Mouse (Mus musculus) 3134 (cell line): ENCODE measurements around the gene Slc5a5.
A peak's percentile ranks its signal among the peaks of the same experiment; 100 is the strongest.

Experiments used
- DNase-seq: peaks from one replicate; pipeline ENCODE4 v3.0.0-alpha.2; 2011; ENCODE audit warnings: low spot score; ENCODE audit not compliant: insufficient read length; ENCODE audit errors: extremely low read depth

The Slc5a5 gene

DNA sequence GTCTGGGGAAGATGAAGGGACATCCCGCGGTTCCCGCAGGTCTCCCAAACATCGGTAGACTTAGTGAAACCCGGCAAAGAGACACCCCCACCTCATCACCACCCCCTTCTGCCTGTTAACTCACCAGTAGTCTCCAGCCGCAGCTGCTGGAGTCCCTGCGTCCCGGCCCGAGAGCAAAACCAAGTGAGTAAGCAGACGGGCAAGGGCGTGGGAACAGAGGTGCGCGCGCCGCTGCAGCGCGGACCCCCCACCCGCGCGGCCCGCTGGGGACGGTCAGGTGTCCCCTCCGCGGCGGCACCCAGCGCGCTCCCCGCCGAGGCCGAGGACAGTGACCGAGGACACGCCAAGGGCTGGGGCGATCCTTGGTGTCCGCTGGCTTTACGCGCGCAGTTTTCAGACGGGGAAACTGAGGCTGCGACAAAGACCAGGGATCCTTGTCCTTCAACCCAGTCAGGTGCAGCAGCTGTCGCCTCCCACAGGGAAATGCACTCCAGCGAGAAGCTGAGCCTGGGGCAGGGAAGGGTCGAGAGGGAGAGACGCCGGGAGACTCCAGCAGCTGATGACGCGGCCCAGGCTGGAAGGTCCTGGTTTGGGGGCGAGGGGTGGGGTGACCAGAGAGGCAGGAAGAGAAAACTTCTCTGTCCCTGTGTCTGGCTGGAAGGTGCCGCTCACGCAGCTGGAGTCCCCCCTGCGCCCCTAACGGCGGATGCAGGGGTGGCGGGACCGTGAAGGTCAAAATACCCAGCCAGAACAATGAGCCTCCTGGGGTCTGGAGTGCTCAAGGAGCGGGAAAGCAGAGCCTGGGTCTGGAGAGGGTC, 29.5 kb downstream of the Slc5a5 start, which contains the start of gene Kcnn1:
Gene Kcnn1, minus strand, starts transcription at position 435 of the 818 bp plus-strand sequence.
- no peak for DNase-seq

DNA sequence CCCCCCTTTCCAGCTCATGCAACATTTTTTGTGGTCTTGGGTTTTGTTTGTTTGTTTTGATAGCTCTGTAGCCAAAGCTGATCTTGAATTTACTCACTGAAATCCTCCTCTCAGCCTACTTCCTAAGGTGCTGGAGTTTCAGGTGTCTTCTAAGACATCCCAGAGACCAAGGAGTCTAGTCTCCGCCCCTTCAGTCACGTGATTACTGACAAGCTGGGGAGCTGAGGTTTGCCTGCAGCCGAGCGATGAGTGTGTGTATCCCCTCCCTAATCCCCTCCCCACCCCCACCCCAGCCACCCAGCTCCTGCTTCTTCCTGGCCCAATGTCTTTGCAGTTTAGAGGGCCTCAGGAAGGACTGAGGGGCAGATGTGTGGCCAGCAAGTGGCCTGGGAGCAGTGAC, 35.0 kb downstream of the Slc5a5 start:
- no peak for DNase-seq

DNA sequence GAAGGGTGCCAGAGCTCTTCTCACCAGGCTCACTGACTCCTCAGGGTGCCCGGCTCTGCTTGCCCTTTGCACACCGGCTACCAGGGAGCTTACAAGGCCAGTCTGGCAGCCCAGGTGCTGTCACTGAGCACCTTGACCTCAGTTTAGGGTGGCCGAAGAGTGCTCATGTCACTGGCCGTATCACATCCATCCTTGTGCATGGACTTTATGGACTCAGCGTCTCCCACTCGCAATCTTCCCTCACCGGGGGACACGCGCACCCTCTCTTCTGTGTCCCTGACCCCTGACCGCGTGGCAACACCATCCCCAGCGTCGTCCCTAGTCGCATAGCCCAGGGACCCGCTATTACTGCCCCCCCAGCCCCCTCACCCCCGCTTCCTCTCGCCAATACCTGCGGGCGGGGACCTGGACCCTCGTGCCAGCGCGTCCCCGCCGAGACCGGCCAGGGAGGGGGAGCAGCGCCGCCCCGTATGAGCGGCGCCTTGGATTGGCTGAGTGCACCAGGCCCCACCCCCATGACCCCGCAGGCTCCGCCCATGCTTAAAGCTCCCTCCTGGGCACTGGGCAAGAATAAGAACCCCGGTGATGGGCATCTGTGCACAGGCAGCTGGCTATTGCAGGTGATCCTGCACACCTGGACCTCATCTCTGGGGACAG, 35.9 kb downstream of the Slc5a5 start:
- no peak for DNase-seq

DNA sequence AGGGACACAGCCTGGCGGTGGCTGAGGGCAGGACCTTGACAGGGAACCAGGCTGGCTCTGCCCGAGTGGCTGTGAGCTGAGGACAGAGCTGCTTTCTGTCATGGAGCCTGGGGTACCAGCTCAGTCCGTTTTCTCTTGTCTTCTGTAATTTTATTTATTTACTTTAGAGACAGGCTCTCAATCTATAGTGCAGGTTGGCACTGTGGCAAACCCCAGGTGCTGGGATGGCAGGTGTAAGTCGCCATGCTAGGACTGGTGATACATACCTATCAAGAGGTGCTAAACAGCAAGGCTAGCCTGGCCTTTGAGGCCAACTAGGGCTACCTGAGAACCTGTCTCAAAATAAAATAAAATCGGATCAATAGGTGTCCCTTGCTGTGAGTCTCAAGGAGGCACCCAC, 36.5 kb downstream of the Slc5a5 start:
- DNase-seq, result no peak

DNA sequence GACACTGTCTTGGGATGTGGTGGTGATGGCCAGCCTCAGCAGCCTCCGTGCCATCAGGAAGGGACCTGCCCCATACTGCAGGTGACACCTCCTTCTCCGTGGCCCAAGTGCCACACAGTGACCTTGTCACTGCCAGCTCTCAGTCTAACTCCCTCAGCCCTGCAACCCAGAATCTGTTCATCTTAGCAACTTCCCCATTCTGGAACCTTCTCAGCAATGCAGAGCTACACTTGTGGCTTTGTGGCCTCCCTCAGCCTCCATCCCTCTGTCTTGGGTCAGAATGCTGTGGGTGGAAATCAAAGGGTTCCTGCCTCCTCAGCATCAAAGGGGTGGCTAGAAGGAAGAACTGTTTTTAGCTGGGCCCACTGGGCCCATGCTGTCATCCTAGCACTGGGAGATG, 38.7 kb downstream of the Slc5a5 start:
- DNase-seq, result no peak

DNA sequence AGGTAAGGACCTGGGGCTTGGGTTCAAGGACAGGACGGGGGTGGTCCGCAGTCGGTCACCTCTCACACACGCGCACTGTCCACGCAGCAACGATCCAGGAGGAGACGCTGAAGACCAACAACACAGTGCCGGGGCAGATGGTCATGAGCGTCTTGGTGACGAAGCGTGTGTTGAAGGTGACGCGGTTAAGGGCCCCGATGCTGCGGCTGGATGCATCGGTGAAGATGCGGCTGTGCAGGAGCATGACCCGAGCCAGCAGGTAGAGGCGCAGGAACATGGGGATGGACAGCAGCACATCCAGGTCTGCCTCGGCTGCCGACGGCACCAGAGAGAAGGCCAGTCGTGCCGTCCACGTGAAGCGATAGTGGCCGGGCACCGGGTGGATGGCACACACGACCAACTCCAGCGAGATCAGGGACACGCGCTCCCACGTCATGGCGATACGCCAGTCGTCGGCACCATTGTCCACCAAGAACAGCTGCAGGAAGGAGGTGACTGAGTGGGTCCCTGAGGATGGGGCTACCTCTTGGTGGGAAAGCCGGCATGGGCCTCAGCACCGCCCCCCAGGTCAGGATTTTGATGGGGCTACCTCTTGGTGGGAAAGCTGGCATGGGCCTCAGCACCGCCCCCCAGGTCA, 39.8 kb downstream of the Slc5a5 start:
- no peak for DNase-seq

DNA sequence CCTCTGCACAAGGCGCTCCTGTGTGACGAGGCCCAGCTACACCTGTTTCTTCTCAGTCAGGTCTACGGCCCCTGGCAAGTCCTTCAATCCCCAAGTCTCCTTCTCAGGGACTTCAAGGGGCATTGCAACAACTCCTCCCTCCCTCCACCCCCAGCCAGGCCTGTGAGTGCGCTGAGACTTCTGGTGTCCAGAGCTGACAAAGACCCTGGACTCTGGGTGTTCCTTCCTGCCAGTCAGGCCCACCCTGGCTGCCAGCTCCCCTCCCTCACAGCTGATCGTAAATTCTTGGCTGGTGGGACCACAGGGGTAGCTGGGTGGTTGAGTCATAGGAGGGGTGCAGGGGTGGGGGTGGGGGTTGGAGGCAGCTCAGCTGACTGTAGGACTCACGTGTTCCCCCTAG, 40.7 kb downstream of the Slc5a5 start:
- DNase-seq, result no peak

DNA sequence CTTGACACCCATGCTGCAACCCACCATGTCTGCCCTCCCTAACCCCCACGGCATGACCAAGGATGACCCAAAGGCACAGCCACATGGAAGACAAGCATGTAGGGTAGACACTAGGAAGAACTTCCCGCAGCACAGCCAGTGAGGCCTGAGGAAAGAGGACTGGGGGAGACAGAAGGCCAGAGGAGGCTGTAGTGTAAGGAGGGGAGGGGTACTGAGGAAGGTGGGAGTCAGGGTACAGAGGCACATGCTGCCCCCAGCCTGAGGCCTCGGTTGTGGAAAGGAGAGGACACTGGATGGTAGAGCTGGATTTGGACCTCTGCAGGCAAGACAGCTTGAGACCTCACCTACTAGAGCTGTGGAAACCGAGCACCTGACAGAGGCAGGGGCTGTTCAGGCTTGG, 41.6 kb downstream of the Slc5a5 start:
- DNase-seq, result no peak

DNA sequence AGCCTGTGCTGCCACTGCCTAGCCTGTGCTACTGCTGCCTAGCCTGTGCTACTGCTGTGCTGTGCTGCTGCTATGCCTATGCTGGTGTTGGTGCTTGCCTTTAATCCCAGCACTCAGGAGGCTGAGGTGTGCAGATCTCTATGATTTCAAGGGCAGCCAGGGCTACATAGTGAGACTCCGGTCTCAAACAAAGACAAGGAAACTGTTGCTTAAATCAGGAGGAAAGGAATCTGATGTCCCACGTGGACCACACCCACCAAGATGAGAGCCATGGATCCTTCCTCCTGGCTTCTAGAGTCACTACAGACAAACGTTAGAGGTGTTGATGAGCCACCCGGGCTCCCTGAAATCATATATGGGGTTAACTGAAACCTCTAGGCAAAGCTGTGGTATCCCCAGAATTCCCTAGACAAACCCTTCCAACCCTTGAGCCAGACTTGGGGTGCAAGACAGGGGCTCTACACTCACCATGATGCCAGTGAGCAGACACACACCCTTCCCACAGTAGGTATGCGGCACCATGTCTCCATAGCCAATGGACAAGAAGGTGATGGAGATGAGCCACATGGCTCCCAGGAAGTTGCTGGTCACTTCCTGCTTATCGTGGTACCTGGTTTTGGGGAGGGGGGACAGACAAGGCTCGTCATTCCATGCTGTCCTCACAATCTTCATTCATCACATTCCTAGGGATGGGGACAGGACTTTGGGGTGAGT, 42.3 kb downstream of the Slc5a5 start:
- no peak for DNase-seq

DNA sequence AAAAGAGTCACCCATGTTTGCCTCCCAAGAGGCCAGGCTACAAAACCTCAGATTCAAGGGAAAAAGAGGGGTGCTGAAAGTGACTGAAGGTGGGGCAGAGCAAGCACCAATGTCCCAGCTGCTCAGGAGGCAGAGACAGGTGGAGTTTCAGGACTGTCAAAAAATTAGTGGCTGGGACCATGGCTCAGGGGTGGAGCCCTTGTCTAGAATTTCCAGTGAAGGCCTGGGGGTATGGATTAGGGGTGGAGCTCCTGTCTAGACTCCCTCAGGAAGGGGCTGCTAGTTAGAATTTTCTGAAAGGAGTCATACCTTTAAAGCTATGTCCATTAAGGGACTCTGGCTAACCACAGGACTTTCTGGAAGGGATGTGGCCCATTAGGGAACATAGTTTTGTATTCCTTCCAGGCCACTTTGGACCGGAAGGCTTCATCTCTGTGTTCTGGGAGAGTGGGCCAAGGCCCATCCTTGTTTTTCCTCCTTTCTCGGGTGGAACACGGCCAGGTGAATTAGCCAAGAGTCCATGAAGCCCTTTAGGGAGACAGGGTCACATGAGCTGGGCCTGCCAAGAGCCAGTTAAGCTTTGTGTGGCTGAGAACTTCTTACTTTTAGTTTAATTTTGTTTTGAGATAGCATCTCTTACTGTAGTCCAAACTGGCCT, 43.1 kb downstream of the Slc5a5 start:
- peak; percentile 59 for DNase-seq

DNA sequence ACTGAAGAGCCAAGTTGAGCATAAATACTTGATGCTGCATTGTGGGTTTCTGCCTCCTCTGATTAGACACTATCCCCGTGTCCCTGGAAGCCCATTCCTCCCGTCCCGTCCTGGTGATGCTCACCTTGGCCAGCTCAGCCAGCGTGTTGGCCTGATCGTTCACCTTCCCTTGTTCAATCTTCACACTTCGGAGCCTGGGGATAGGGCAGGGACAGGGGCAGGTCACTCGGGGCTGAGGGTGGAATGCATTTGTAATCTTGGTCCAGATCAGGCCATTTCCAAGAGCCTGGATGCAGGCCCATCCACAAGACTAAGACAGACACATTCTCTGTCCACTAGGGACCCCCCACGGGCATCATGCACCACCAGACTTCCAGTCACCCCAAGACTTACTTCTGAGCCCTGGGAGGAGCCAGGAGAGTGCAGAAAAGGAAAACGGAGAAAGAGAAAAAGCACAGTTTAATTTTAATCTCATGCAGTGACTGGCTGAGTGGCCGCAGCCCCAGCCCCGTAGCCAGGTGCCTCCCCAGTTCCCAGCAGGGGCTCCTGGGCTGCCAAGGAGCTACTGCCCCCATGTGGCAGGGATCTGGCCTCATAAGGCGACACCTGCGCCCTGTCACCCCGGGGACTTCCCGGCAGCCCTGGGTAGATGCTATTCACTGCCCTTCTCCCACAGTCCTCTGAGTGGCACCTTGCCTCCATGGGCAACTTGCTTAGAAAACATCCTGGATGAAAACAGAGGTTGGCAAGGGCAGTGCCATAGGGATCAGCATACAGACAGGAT, 46.0 kb downstream of the Slc5a5 start:
- no peak for DNase-seq

DNA sequence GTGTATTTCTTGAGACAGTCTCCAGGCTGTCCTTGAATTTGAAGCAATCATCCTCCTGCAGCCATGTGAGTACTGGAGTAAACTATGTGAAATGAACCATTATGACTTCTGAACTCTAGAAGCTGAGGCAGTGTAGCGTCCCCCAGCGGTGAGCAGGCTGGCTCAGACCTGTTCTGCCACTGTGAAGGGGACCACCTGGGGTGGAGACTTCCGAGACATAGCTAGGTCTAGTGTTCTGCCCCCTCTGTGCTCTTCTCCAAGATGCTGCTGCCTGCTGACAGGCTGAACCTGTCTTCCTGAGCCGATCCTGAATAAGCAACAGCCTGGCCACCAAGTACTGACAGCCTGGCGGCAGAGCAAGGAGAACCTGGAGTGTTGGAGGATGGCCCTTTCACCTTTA, 47.4 kb downstream of the Slc5a5 start:
- no peak for DNase-seq

DNA sequence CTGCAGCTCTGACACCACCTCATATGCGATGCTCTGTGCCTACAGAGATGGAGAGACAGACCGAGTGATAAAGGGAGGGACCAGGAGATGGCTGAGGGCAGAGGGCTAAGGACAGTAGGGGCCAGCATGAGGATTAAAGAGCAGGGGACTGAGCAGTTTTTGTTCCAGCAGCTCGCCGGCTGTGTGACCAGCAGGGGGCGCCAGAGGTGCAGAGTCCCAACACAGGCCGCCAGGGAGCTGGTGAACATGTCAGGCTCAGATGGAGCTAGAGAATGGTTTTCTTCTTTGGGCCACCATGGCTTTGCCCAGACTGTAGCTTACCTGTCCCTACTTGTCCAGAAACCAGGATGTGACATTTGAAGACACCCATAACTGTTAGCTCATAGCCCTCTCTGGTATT, 48.0 kb downstream of the Slc5a5 start:
- peak; percentile 72 for DNase-seq

DNA sequence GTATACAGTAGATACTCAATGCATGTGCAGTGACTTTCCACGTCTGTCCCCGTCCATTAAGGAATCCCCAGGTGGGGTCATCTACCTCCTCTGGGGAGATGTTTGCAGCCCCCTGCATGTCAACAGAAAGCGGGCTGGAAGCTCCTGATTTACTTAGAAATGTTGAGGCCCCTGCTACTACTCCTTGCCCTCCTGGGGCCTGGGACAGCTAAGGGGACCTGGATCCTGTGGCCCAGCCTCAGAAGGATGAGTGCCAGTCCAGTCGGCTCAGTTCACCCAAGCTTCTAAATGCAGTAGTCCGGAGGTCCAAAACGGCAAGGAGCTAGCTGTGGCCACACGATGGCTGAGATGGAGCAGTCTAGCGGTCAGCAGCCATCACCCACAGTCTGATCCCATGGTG, 48.6 kb downstream of the Slc5a5 start:
- DNase-seq, result no peak

DNA sequence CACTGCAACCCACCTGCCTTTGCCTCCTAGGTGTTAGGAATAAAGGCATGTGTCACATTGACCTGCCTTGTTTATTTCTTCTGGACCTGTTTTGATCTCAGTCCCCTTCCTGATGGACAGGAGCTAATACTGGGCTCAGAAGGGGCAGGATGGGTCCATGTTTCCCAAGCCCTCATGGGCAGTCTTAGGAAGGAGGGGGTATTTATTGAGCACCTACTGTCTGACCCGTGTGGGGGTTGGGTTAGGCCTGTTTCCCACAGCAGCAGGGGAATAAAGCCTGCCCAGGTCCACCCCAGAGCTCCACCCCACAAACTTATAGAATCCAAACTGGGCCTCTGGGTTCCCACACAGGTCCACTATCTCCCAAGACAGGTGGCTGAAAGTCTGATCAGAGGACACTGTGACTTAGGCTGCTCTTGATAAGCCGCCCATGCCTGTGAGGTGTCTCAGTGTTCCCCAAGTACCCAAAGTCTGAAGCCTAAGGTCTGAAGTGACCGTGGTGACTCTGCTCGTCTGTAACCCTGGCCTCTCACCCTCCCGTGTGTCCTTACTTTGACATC, 49.3 kb downstream of the Slc5a5 start:
- no peak for DNase-seq

DNA sequence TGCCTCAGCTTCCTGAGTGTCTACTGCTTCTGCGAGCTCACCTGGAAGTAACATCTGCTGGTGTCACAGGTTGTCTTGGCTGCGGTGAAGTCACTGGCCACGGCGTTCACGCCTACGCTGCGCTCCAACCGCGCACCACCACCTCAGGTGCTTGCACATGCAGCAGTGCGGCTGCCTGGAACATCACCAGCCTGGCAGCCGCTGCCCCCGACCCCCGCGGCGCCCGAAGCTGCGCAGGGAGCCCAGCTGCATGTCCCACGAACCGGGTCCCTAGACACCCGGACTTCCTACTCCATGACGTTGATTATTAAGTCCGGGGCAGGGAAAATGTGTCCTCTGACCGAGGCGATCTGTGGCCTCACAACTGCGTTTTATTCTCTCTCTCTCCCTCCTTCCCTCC, 50.1 kb downstream of the Slc5a5 start:
- DNase-seq, result no peak

DNA sequence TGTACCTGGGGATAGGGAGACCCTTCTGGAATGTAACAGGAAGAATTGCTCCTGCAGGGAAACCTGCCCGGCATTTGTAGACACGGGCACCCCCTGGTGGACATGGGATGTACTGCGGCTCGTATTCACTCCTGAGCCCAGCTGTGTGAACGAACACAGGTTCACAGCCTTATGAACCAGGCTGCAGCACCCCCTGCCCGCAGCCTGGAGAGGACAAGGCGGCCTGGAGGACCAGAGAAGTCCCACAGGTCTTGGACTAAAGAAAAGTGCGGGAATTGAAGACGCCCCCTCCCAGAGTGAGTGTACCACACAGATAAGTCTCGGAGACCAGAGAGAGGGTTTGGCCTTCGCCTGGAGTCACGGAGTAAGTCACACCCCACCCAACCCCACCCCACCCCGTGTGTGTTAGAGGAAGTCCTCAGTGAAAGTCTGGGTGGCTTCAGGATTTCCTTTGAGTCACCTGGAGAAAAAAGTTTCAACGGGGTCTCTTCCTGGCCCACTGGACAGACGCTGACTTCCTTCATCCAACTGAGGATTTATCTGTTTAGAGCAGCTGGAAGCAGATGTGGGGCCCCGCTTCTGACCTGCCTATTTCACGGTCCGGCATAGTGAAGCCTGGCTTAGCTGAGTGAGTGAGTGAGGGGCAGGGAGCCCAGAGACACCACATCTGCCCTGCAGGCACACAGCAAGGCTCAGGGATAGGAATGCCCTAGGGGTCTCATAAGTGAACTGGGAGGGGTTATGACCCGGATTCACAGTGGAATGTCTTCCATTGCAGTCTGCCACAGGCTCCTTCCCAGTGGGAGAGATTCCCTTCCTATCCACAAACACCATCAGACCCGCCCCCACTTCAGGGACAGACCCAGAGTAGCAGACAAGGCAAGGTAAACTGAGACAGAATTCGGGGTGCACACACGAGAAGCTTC, 51.1 kb downstream of the Slc5a5 start:
- peak; percentile 57 for DNase-seq

DNA sequence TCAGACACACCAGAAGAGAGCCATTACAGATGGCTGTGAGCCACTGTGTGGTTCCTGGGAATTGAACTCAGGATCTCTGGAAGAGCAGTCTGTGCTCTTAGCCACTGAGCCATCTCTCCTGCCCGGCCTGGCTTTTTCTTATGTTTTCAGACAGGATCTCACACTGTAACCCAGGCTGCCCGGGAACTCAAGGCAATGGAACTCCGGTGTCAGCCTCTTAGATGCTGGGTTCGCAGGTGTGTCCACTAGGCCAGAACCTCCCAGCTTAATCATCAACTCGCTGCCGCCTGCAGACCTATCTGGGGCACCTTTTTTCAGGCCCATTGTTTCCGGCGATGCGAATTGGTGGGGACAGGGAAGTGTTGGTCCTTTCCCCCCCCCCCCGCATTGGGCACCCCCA, 52.0 kb downstream of the Slc5a5 start:
- DNase-seq, result no peak
